Mouse (Mus musculus) lung, postnatal 10 days (tissue): ENCODE measurements around the gene Lman2.

ENCODE experiments used
- DNase-seq: peaks from one replicate; pipeline ENCODE4 v3.0.0; 2021

Lman2 gene

GRCm38 (mm10) chr13:55322130-55322825, 40.3 kb downstream of the Lman2 start:
- peak; percentile 59 for DNase-seq

- DNase-seq = peak; percentile 92
Observed at GRCm38 (mm10) chr13:55321434-55322129, 41.0 kb downstream of the Lman2 start, which contains the start of gene Rab24. Gene Rab24 (minus strand): TSS chr13:55321946.

GRCm38 (mm10) chr13:55319931-55320533, 42.6 kb downstream of the Lman2 start, which contains the start of gene Prelid1:
Gene Prelid1 (plus strand): TSS chr13:55320500.
- peak; percentile 19 for DNase-seq

- DNase-seq = no peak
Observed at GRCm38 (mm10) chr13:55318351-55318750, 44.2 kb downstream of the Lman2 start.

GRCm38 (mm10) chr13:55314891-55315412, 47.6 kb downstream of the Lman2 start:
- DNase-seq = no peak

- DNase-seq = no peak
Observed at GRCm38 (mm10) chr13:55313051-55313450, 49.5 kb downstream of the Lman2 start.

- no peak for DNase-seq
Observed at GRCm38 (mm10) chr13:55312028-55312630, 50.5 kb downstream of the Lman2 start.

- no peak for DNase-seq
Observed at GRCm38 (mm10) chr13:55300913-55301312, 61.7 kb downstream of the Lman2 start.

- DNase-seq = no peak
Observed at GRCm38 (mm10) chr13:55296760-55297159, 65.8 kb downstream of the Lman2 start.
